1 mouse cellular context compared by ENCODE assay signal in genomic region chr10:127350594-127351284, GRCm38 (mm10).
TF ChIP-seq lines count a peak whose summit lies in the region.

No protein-coding gene starts in this region.

TF ChIP-seq in CH12.LX, 34 proteins besides CTCF, POLR2A, EP300 and RAD21 (continued from another document):
- TF ChIP-seq TCF12 (IDR thresholded peaks at IDR 0.05; ENCODE audit: low read depth, low read length) (peak; percentile 40; the same call in 1 of the 2 replicates), MEF2A (IDR thresholded peaks at IDR 0.05; ENCODE audit: borderline replicate concordance, low read depth, low read length) (peak; percentile 59), GABPA (IDR thresholded peaks at IDR 0.05; ENCODE audit: insufficient replicate concordance, low read depth, low read length) (no peak), SIN3A (IDR thresholded peaks at IDR 0.05; ENCODE audit: low read length) (peak; percentile 78), USF2 (conservative IDR thresholded peaks at IDR 0.05; ENCODE audit: low read depth, low read length) (no peak), MYC (IDR thresholded peaks at IDR 0.05; ENCODE audit: low read depth, low read length) (peak; percentile 88), TBP (conservative IDR thresholded peaks at IDR 0.05; ENCODE audit: low read depth, low read length) (no peak; the same call in 1 of the 2 replicates), UBTF (IDR thresholded peaks at IDR 0.05; ENCODE audit: low read depth, low read length) (no peak), ELF1 (IDR thresholded peaks at IDR 0.05; ENCODE audit: low read depth, low read length) (peak; percentile 68), CHD2 (IDR thresholded peaks at IDR 0.05; ENCODE audit: low read length) (0 out of 2 replicates have a peak, but pooled peaks have one; percentile 8), MXI1 (IDR thresholded peaks at IDR 0.05; ENCODE audit: low read depth, low read length) (peak; percentile 51; the same call in 1 of the 2 replicates), KAT2A (IDR thresholded peaks at IDR 0.05; ENCODE audit: insufficient replicate concordance, low read length) (no peak), NELFE (IDR thresholded peaks at IDR 0.05; ENCODE audit: low read depth, low read length) (peak; percentile 60), MAFK (IDR thresholded peaks at IDR 0.05; ENCODE audit: insufficient replicate concordance, low read length) (no peak), JUND (conservative IDR thresholded peaks at IDR 0.05; ENCODE audit: low read depth, low read length) (no peak), NRF1 (IDR thresholded peaks at IDR 0.05; ENCODE audit: low read depth, low read length) (no peak), MAZ (IDR thresholded peaks at IDR 0.05; ENCODE audit: low read depth, low read length) (peak; percentile 57; the same call in 1 of the 2 replicates), USF1 (IDR thresholded peaks at IDR 0.05; ENCODE audit: low read depth, low read length) (no peak), JUN (IDR thresholded peaks at IDR 0.05; ENCODE audit: insufficient read depth, low read depth, low read length) (no peak), POLR2AphosphoS2 (IDR thresholded peaks at IDR 0.05; ENCODE audit: low read depth, low read length) (no peak), CHD1 (IDR thresholded peaks at IDR 0.05; ENCODE audit: low read depth, low read length) (0 out of 2 replicates have a peak, but pooled peaks have one; percentile 8), IRF4 (IDR thresholded peaks at IDR 0.05; ENCODE audit: low read depth, low read length) (no peak)
TF ChIP-seq in CH12.LX: peak in this region for 15.
